Mouse (Mus musculus) hindbrain, embryonic 12.5 days (tissue): ENCODE results near the gene 4931440F15Rik. TPM values are rescaled to one million over a fixed set of nuclear protein-coding genes. Genes with fewer than 3 reads are reported as not detected.
A peak's percentile ranks its signal among the peaks of the same experiment; 100 is the strongest.

Experiments
- ATAC-seq: fragments of 200-750 bp; cut with Nextera tagmentation; 2 replicates; pipeline ENCODE4 v1.8.0; 2017; ENCODE audit warnings: moderate TSS enrichment; ENCODE audit not compliant: low FRiP score
- H3K27ac ChIP-seq: fragments of 300-500 bp; sonication (generic); 2 replicates; pipeline ENCODE4 v1.5.1; 2016; ENCODE audit warnings: mild to moderate bottlenecking
- H3K27me3 ChIP-seq: fragments of 300-500 bp; sonication (generic); 2 replicates; pipeline ENCODE4 v1.6.1; 2016; ENCODE audit warnings: mild to moderate bottlenecking
- H3K36me3 ChIP-seq: fragments of 300-500 bp; sonication (generic); 2 replicates; pipeline ENCODE4 v1.6.1; 2016; ENCODE audit warnings: mild to moderate bottlenecking
- H3K4me1 ChIP-seq: fragments of 300-500 bp; sonication (generic); 2 replicates; pipeline ENCODE4 v1.6.1; 2016
- H3K4me2 ChIP-seq: fragments of 300-500 bp; sonication (generic); replicated peaks from 2 replicates; pipeline ENCODE4 v1.6.1; 2016; ENCODE audit warnings: mild to moderate bottlenecking
- H3K4me3 ChIP-seq: fragments of 300-500 bp; sonication (generic); 2 replicates; pipeline ENCODE4 v1.5.1; 2016; ENCODE audit warnings: mild to moderate bottlenecking
- H3K9ac ChIP-seq: fragments of 300-500 bp; sonication (generic); 2 replicates; pipeline ENCODE4 v1.6.1; 2016; ENCODE audit warnings: mild to moderate bottlenecking, moderate library complexity
- H3K9me3 ChIP-seq: fragments of 300-500 bp; sonication (generic); replicated peaks from 2 replicates; pipeline ENCODE4 v1.6.1; 2016; ENCODE audit warnings: mild to moderate bottlenecking
- WGBS: fragments of 180-500 bp; shearing (Covaris S2); methylation state at CpG from one replicate; pipeline ENCODE4 v1.1.7; 2016; 5-methylcytosine and 5-hydroxymethylcytosine counted together
- polyA plus RNA-seq: library from polyadenylated mRNA; unstranded; fragments of >200 nt; fragmentation: Nextera tagmentation; extraction: Ambion mirVana; gene quantifications from 2 replicates; pipeline ENCODE4 v1.2.1, GENCODE M21; 2016

4931440F15Rik gene
- polyA plus RNA-seq, 1 experiment from 2014 or later, result 0.39 TPM

- H3K9ac ChIP-seq, result no peak overlapping the region
- no peak overlapping the region for H3K4me2 ChIP-seq
- H3K4me3 ChIP-seq, result no peak overlapping the region
- H3K27ac ChIP-seq, result no peak overlapping the region
- no peak for ATAC-seq
- no peaks in the 10 kb centered on the region for H3K9me3 ChIP-seq
- 64% methylated on average over 2 of the region's 2 CpGs for WGBS
- H3K27me3 ChIP-seq, result no peaks in the 10 kb centered on the region
- no peaks in the 10 kb centered on the region for H3K36me3 ChIP-seq
- no peaks in the 10 kb centered on the region for H3K4me1 ChIP-seq
These were observed 31.0 kb downstream of the 4931440F15Rik start for GRCm38 (mm10) chr11:29794475-29794874.

GRCm38 (mm10) chr11:29790796-29791195, 34.7 kb downstream of the 4931440F15Rik start:
- Histone ChIP-seq H3K9ac (no peak overlapping the region), H3K4me2 (no peak overlapping the region), H3K27me3 (no peaks in the 10 kb centered on the region), H3K9me3 (no peaks in the 10 kb centered on the region), H3K36me3 (no peaks in the 10 kb centered on the region), H3K4me3 (no peak overlapping the region), H3K27ac (no peak overlapping the region), H3K4me1 (peaks cover 4% of the 10 kb centered on the region; the same call in 1 of the 2 replicates)
- no peak for ATAC-seq
- 85% methylated on average over 2 of the region's 2 CpGs for WGBS

- Histone ChIP-seq H3K4me1 (peaks cover 4% of the 10 kb centered on the region; the same call in 1 of the 2 replicates), H3K27me3 (no peaks in the 10 kb centered on the region), H3K4me2 (no peak overlapping the region), H3K9me3 (no peaks in the 10 kb centered on the region), H3K27ac (no peak overlapping the region), H3K4me3 (no peak overlapping the region), H3K9ac (no peak overlapping the region), H3K36me3 (no peaks in the 10 kb centered on the region)
- WGBS, result 73% methylated on average over 6 of the region's 6 CpGs
- peak; percentile 67 for ATAC-seq
These were observed 36.4 kb downstream of the 4931440F15Rik start for GRCm38 (mm10) chr11:29788921-29789638.

GRCm38 (mm10) chr11:29788499-29788898, 37.0 kb downstream of the 4931440F15Rik start:
- Histone ChIP-seq H3K9me3 (no peaks in the 10 kb centered on the region), H3K36me3 (no peaks in the 10 kb centered on the region), H3K4me2 (no peak overlapping the region), H3K27me3 (no peaks in the 10 kb centered on the region), H3K9ac (no peak overlapping the region), H3K27ac (no peak overlapping the region), H3K4me3 (no peak overlapping the region), H3K4me1 (peaks cover 4% of the 10 kb centered on the region; the same call in 1 of the 2 replicates)
- WGBS, result 43% methylated on average over 1 of the region's 1 CpGs
- no peak for ATAC-seq

GRCm38 (mm10) chr11:29787473-29787872, 38.0 kb downstream of the 4931440F15Rik start:
- H3K27ac ChIP-seq, result no peak overlapping the region
- H3K27me3 ChIP-seq, result no peaks in the 10 kb centered on the region
- no peak overlapping the region for H3K9ac ChIP-seq
- no peaks in the 10 kb centered on the region for H3K36me3 ChIP-seq
- H3K4me3 ChIP-seq, result no peak overlapping the region
- ATAC-seq, result no peak
- no peaks in the 10 kb centered on the region for H3K9me3 ChIP-seq
- H3K4me1 ChIP-seq, result peaks cover 4% of the 10 kb centered on the region; the same call in 1 of the 2 replicates
- 30% methylated on average over 5 of the region's 5 CpGs for WGBS
- no peak overlapping the region for H3K4me2 ChIP-seq

- Histone ChIP-seq H3K27me3 (no peaks in the 10 kb centered on the region), H3K9me3 (no peaks in the 10 kb centered on the region), H3K4me1 (peaks cover 4% of the 10 kb centered on the region; the same call in 1 of the 2 replicates), H3K4me3 (no peak overlapping the region), H3K9ac (no peak overlapping the region), H3K4me2 (no peak overlapping the region), H3K36me3 (no peaks in the 10 kb centered on the region), H3K27ac (no peak overlapping the region)
- 87% methylated on average over 6 of the region's 6 CpGs for WGBS
- ATAC-seq, result no peak
These were observed 38.8 kb downstream of the 4931440F15Rik start for GRCm38 (mm10) chr11:29786583-29787219.

DNA sequence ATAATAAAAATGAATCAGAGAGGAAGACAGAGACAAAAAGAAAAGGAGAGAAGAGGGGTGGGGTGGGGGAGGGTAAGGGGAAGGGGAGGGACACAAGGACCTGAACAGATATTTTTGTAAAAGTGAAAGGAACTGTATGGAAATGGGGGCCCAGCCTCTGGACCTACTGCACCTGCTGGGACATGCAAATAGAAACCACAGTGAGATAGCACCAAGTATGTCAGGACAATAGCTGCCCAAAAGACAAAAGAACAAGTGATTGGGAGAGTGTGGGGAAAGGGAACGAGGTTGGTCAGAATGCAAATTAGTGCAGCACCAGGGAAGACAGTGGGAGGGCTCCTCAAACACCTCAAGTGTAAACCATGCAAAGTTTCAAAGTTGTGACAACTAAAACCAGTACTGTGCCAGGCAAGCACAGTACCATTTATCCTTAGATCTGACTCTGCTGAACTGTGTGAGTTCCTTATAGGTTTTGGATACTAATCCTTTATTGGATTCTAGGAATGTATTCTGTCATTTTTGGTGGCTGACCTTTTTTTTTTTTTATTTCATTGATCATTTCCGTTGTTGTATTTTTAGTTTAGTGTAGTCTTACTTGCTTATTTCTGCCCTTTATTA, 46.0 kb downstream of the 4931440F15Rik start:
- Histone ChIP-seq H3K36me3 (no peaks in the 10 kb centered on the region), H3K4me3 (no peak overlapping the region), H3K9me3 (no peaks in the 10 kb centered on the region), H3K4me1 (peaks cover 4% of the 10 kb centered on the region), H3K27ac (no peak overlapping the region), H3K9ac (no peak overlapping the region), H3K4me2 (no peak overlapping the region), H3K27me3 (no peaks in the 10 kb centered on the region)
- ATAC-seq, result no peak
- 18% methylated on average over 2 of the region's 2 CpGs for WGBS

- WGBS, result 61% methylated on average over 3 of the region's 3 CpGs
These were observed 46.5 kb downstream of the 4931440F15Rik start for GRCm38 (mm10) chr11:29778936-29779335.

DNA sequence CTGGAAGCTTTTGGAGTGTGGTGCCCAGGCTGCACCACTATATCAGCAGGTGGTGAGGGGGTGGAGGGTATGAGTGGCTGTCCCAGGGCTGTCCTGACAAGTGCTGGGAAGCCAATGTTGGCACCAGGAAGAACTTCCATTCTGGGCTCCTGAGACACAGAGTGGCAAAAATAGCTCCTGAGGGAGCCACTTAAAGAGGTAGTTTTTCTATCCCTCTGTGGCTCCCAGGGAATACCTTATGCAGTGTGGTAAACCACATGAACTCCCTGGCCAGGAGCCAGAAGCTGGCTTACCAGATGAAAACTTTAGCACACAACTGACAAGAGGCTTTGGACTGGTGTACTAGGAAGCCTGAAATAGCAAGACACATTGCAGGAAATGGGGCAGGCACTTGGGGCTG, 47.5 kb downstream of the 4931440F15Rik start:
- no peak for ATAC-seq
- Histone ChIP-seq H3K4me1 (peaks cover 6% of the 10 kb centered on the region), H3K9ac (no peak overlapping the region), H3K4me2 (no peak overlapping the region), H3K27me3 (no peaks in the 10 kb centered on the region), H3K27ac (no peak overlapping the region), H3K36me3 (no peaks in the 10 kb centered on the region), H3K9me3 (no peaks in the 10 kb centered on the region), H3K4me3 (no peak overlapping the region)

More at GRCm38 (mm10) chr11:29778936-29779335, 46.5 kb downstream of the 4931440F15Rik start:
- Histone ChIP-seq H3K27me3 (no peaks in the 10 kb centered on the region), H3K9me3 (no peaks in the 10 kb centered on the region), H3K36me3 (no peaks in the 10 kb centered on the region), H3K4me3 (no peak overlapping the region), H3K27ac (no peak overlapping the region), H3K9ac (no peak overlapping the region), H3K4me2 (no peak overlapping the region), H3K4me1 (peaks cover 6% of the 10 kb centered on the region)
- no peak for ATAC-seq

- H3K9ac ChIP-seq, result no peak overlapping the region
- 70% methylated on average over 2 of the region's 2 CpGs for WGBS
- H3K4me1 ChIP-seq, result peaks cover 6% of the 10 kb centered on the region
- H3K27me3 ChIP-seq, result no peaks in the 10 kb centered on the region
- H3K36me3 ChIP-seq, result no peaks in the 10 kb centered on the region
- no peak overlapping the region for H3K4me3 ChIP-seq
- no peak overlapping the region for H3K4me2 ChIP-seq
- no peak overlapping the region; the same call in 1 of the 2 replicates for H3K27ac ChIP-seq
- ATAC-seq, result peak; percentile 33; the same call in 1 of the 2 replicates
- H3K9me3 ChIP-seq, result no peaks in the 10 kb centered on the region
These were observed 50.7 kb downstream of the 4931440F15Rik start for GRCm38 (mm10) chr11:29774760-29775159.

DNA sequence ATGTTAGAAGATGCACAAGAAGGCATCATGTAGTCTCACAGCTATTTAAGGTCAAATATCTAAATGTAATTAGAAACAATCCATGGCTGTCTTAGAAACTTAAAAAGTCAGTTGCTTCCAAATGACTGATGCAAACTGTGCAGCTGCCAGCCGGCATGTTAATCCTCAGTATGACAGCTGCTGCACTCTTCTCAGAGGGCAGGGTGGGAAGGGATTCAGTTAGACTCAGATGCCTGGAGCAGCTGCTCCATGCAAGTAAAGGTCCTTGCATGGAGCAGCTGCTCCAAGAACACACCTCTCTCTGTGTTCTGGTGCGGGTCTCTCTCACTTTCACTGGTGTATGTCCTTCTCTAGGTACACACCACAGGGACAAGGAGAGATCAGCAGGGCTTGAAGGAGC, 51.2 kb downstream of the 4931440F15Rik start:
- H3K4me2 ChIP-seq, result no peak overlapping the region
- no peak overlapping the region; the same call in 1 of the 2 replicates for H3K27ac ChIP-seq
- WGBS, result 48% methylated on average over 2 of the region's 2 CpGs
- ATAC-seq, result peak; percentile 83
- H3K9me3 ChIP-seq, result no peaks in the 10 kb centered on the region
- no peak overlapping the region for H3K9ac ChIP-seq
- no peaks in the 10 kb centered on the region for H3K27me3 ChIP-seq
- H3K4me1 ChIP-seq, result peaks cover 6% of the 10 kb centered on the region
- no peaks in the 10 kb centered on the region for H3K36me3 ChIP-seq
- H3K4me3 ChIP-seq, result no peak overlapping the region
